8 mouse cellular contexts compared by ENCODE assay signal in the genomic region with DNA sequence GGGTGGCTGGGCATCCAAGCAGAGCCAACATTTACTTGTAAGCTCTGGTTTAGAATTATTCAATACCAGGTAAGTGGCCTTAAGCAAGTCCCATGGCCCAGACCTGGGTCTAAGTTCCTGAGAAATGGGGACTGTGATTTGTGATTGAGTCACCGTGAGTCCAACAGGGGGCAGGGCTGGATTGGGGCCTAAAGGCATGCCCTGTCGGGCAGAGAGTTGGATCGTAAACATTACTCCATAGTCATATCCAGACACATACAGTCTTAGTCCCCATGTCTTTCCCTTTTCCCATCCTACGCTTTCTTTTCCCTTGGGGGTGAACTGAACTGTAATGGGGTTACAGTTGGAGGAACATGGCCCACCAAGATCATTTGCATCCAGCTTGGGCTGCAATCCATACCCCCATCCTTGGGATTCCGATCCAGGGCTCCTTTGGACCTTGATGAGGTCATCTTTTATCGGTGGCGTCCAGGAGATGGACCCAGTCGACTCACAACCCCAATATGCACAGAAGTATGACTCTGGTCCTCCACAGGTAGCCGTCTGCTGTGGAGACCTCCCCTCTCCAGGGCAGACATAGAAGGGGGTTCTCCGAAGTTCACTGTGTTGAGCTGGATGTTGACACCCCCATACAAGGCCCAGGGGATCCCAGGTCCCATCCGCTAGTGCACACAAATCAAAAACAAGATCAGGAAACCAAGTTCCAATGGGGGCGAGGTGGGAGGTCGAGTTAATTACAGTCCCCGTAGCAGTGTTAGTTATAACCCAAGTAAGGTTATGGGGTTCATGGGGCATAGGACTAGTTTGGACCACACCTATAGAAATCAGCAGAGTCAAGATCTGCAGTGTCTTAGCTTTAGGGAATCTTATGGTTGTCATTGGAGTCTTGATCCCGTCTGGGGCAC. TPM values are rescaled to one million over a fixed set of nuclear protein-coding genes. Genes with fewer than 3 reads are reported as not detected.
A peak's percentile ranks its signal among the peaks of the same experiment; 100 is the strongest.
DNase-seq lines count a peak whose midpoint lies in the region; ATAC-seq and TF ChIP-seq lines count a peak whose summit lies in the region.
"Had no signal": no experiment of that assay in that cellular context is flagged by ENCODE, and none has a peak within 500 bp of the region (broad histone marks: within the 10 kb centered on the region; RNA-seq: fewer than 3 reads in every experiment).

No protein-coding gene starts in this region.

- H3K4me2 ChIP-seq in liver, embryonic 11.5 days: peak overlapping the region; percentile 98
- H3K4me2 ChIP-seq in forebrain, embryonic 14.5 days (ENCODE audit: low read length): peak overlapping the region; percentile 100
- H3K4me2 ChIP-seq in liver, postnatal 0 days (ENCODE audit: low read depth, low read length): peak overlapping the region; percentile 75

- no peaks in the 10 kb centered on the region for H3K27me3 ChIP-seq in liver, embryonic 11.5 days (replicated peaks; ENCODE audit: control insufficient read depth, insufficient read depth, low read length)
- no peaks in the 10 kb centered on the region for H3K27me3 ChIP-seq in forebrain, embryonic 14.5 days (replicated peaks; ENCODE audit: control insufficient read depth, insufficient read depth, low read length)
- no peaks in the 10 kb centered on the region for H3K27me3 ChIP-seq in liver, postnatal 0 days (ENCODE audit: insufficient read depth, low read length)

- no peak for TF ChIP-seq EP300 in liver, postnatal 0 days (IDR thresholded peaks at IDR 0.05; ENCODE audit: low read depth)

- TF ChIP-seq POLR2A in bone marrow macrophage, adult 2 months (IDR thresholded peaks at IDR 0.05; ENCODE audit: borderline replicate concordance, low read depth, low read length): 0 out of 2 replicates have a peak, but pooled peaks have one; percentile 60

- 81% methylated on average over 15 of the region's 15 CpGs for WGBS in liver, embryonic 11.5 days
- WGBS in forebrain, embryonic 14.5 days: 95% methylated on average over 15 of the region's 15 CpGs
- 67% methylated on average over 15 of the region's 15 CpGs for WGBS in liver, postnatal 0 days (ENCODE audit: insufficient replicate concordance)

- peaks cover 45% of the 10 kb centered on the region for H3K4me1 ChIP-seq in liver, embryonic 11.5 days (replicated peaks; ENCODE audit: control insufficient read depth, insufficient read depth, low read length)
- H3K4me1 ChIP-seq in bone marrow macrophage, adult 2 months (ENCODE audit: control insufficient read depth, insufficient read depth, low read length): peaks cover 21% of the 10 kb centered on the region
- H3K4me1 ChIP-seq in forebrain, embryonic 14.5 days (ENCODE audit: control insufficient read depth, insufficient read depth, low read length): peaks cover 12% of the 10 kb centered on the region
- H3K4me1 ChIP-seq in liver, postnatal 0 days (ENCODE audit: insufficient read depth): peaks cover 48% of the 10 kb centered on the region

- no peak for DNase-seq in liver, embryonic 11.5 days (ENCODE audit: low spot score)
- DNase-seq in liver: no peak
- no peak for DNase-seq in forebrain, embryonic 14.5 days (ENCODE audit: low spot score)
- peak; percentile 35 for DNase-seq in liver, postnatal 0 days
- DNase-seq in urinary bladder, postnatal 25 days (ENCODE audit: low spot score): no peak
- DNase-seq in right cerebral cortex, postnatal 25 days: no peak
- DNase-seq: kidney, adult 9 months had no signal

- peaks cover 30% of the 10 kb centered on the region for H3K36me3 ChIP-seq in liver, embryonic 11.5 days (ENCODE audit: control insufficient read depth, insufficient read depth, low read length)
- peaks cover 8% of the 10 kb centered on the region; the same call in 1 of the 2 replicates for H3K36me3 ChIP-seq in forebrain, embryonic 14.5 days (ENCODE audit: control insufficient read depth, insufficient read depth, low read length)
- H3K36me3 ChIP-seq in liver, postnatal 0 days (replicated peaks; ENCODE audit: insufficient read depth, low read length): peaks cover 22% of the 10 kb centered on the region

- no peak for ATAC-seq in liver, embryonic 11.5 days (replicated peaks; ENCODE audit: low FRiP score)
- ATAC-seq in forebrain, embryonic 14.5 days: no peak
- ATAC-seq in liver, postnatal 0 days: no peak

- peak overlapping the region; percentile 55 for H3K4me3 ChIP-seq in liver, embryonic 11.5 days (ENCODE audit: low read depth, low read length)
- peak overlapping the region; percentile 68 for H3K4me3 ChIP-seq in bone marrow macrophage, adult 2 months (ENCODE audit: insufficient read depth, low read length)
- H3K4me3 ChIP-seq in forebrain, embryonic 14.5 days (ENCODE audit: low read depth, low read length): 0 out of 2 replicates have a peak overlapping the region, but pooled peaks have one; percentile 25
- H3K4me3 ChIP-seq in liver, postnatal 0 days (ENCODE audit: low read depth, low read length): peak overlapping the region; percentile 85

- no peak for TF ChIP-seq CTCF in bone marrow macrophage, adult 2 months (IDR thresholded peaks at IDR 0.05; ENCODE audit: low read depth, low read length)
- peak; percentile 37 for TF ChIP-seq CTCF in liver, postnatal 0 days (IDR thresholded peaks at IDR 0.05; ENCODE audit: low read depth)

- H3K9me3 ChIP-seq in liver, embryonic 11.5 days (ENCODE audit: control insufficient read depth, low read length): no peaks in the 10 kb centered on the region
- H3K9me3 ChIP-seq in forebrain, embryonic 14.5 days (replicated peaks; ENCODE audit: control insufficient read depth, low read length): no peaks in the 10 kb centered on the region
- H3K9me3 ChIP-seq in liver, postnatal 0 days (ENCODE audit: low read length): no peaks in the 10 kb centered on the region

- H3K9ac ChIP-seq in liver, embryonic 11.5 days (ENCODE audit: low read depth, low read length): peak overlapping the region; percentile 79
- H3K9ac ChIP-seq in forebrain, embryonic 14.5 days (ENCODE audit: low read length): no peak overlapping the region
- H3K9ac ChIP-seq in liver, postnatal 0 days (replicated peaks): peak overlapping the region; percentile 82

- peak overlapping the region; percentile 99 for H3K27ac ChIP-seq in liver, embryonic 11.5 days (ENCODE audit: low read depth, low read length)
- peak overlapping the region; percentile 95 for H3K27ac ChIP-seq in bone marrow macrophage, adult 2 months (ENCODE audit: insufficient read depth, low read depth, low read length)
- no peak overlapping the region for H3K27ac ChIP-seq in forebrain, embryonic 14.5 days (ENCODE audit: low read depth, low read length)
- peak overlapping the region; percentile 98 for H3K27ac ChIP-seq in liver, postnatal 0 days (ENCODE audit: low read depth)

RNA-seq across cellular contexts. Expression of a gene that starts 2.0 kb away (rescaled TPM):
- 234 and 245 TPM in 2 replicates for polyA plus RNA-seq in liver, embryonic 11.5 days (2014; fragmentation: Nextera tagmentation; extraction: Ambion mirVana)
- 28.4 and 35.2 TPM in 2 replicates for polyA plus RNA-seq in bone marrow macrophage, adult 2 months (2012; ENCODE audit: insufficient read depth, insufficient read length, missing spikeins)
- polyA plus RNA-seq in forebrain, embryonic 14.5 days (2014; fragmentation: Nextera tagmentation; extraction: Ambion mirVana): 42.4 and 53.9 TPM in 2 replicates
- polyA plus RNA-seq in liver, postnatal 0 days (2015; fragmentation: Nextera tagmentation; extraction: Ambion mirVana): 38.0 and 43.8 TPM in 2 replicates

RNA-seq across cellular contexts. Expression of a gene that starts 17.1 kb away (rescaled TPM):
- polyA plus RNA-seq in liver, embryonic 11.5 days (2014; fragmentation: Nextera tagmentation; extraction: Ambion mirVana): 304 and 315 TPM in 2 replicates
- 37.1 and 44.0 TPM in 2 replicates for polyA plus RNA-seq in bone marrow macrophage, adult 2 months (2012; ENCODE audit: insufficient read depth, insufficient read length, missing spikeins)
- 131 and 148 TPM in 2 replicates for polyA plus RNA-seq in forebrain, embryonic 14.5 days (2014; fragmentation: Nextera tagmentation; extraction: Ambion mirVana)
- 69.8 and 76.7 TPM in 2 replicates for polyA plus RNA-seq in liver, postnatal 0 days (2015; fragmentation: Nextera tagmentation; extraction: Ambion mirVana)

RNA-seq across cellular contexts. Expression of a gene that starts 17.6 kb away (rescaled TPM):
- 0.16 TPM in 2 replicates for polyA plus RNA-seq in liver, embryonic 11.5 days (2014; fragmentation: Nextera tagmentation; extraction: Ambion mirVana)
- 0.31 and 0.34 TPM in 2 replicates for polyA plus RNA-seq in bone marrow macrophage, adult 2 months (2012; ENCODE audit: insufficient read depth, insufficient read length, missing spikeins)
- 0.05 and 0.11 TPM in 2 replicates for polyA plus RNA-seq in forebrain, embryonic 14.5 days (2014; fragmentation: Nextera tagmentation; extraction: Ambion mirVana)
- polyA plus RNA-seq in liver, postnatal 0 days (2015; fragmentation: Nextera tagmentation; extraction: Ambion mirVana): 0.09 and 0.12 TPM in 2 replicates

RNA-seq across cellular contexts. Expression of a gene that starts 26.3 kb away (rescaled TPM):
- polyA plus RNA-seq in liver, embryonic 11.5 days (2014; fragmentation: Nextera tagmentation; extraction: Ambion mirVana): 0.66 and 1.5 TPM in 2 replicates
- polyA plus RNA-seq in bone marrow macrophage, adult 2 months (2012; ENCODE audit: insufficient read depth, insufficient read length, missing spikeins): not detected in 2 replicates
- 1.3 and 1.4 TPM in 2 replicates for polyA plus RNA-seq in forebrain, embryonic 14.5 days (2014; fragmentation: Nextera tagmentation; extraction: Ambion mirVana)
- polyA plus RNA-seq in liver, postnatal 0 days (2015; fragmentation: Nextera tagmentation; extraction: Ambion mirVana): 0.18 TPM in 1 of 2 replicates, not detected in the other

RNA-seq across cellular contexts. Expression of a gene that starts 26.8 kb away (rescaled TPM):
- polyA plus RNA-seq in liver, embryonic 11.5 days (2014; fragmentation: Nextera tagmentation; extraction: Ambion mirVana): 4.7 and 5.7 TPM in 2 replicates
- polyA plus RNA-seq in bone marrow macrophage, adult 2 months (2012; ENCODE audit: insufficient read depth, insufficient read length, missing spikeins): 1.3 TPM in 2 replicates
- 1.4 and 3.7 TPM in 2 replicates for polyA plus RNA-seq in forebrain, embryonic 14.5 days (2014; fragmentation: Nextera tagmentation; extraction: Ambion mirVana)
- polyA plus RNA-seq in liver, postnatal 0 days (2015; fragmentation: Nextera tagmentation; extraction: Ambion mirVana): 0.46 and 0.59 TPM in 2 replicates

Comparison
In these comparisons a context has a peak if more than half of its experiments do, and no peak if none do; other contexts are left out.
1. H3K4me3 ChIP-seq: peak in every context shown above with its lines; median percentile 85 in liver, postnatal 0 days; 68 in bone marrow macrophage, adult 2 months; 55 in liver, embryonic 11.5 days; 25 in forebrain, embryonic 14.5 days.